ENCODE assay signal across 18 mouse cellular contexts in the genomic region with DNA sequence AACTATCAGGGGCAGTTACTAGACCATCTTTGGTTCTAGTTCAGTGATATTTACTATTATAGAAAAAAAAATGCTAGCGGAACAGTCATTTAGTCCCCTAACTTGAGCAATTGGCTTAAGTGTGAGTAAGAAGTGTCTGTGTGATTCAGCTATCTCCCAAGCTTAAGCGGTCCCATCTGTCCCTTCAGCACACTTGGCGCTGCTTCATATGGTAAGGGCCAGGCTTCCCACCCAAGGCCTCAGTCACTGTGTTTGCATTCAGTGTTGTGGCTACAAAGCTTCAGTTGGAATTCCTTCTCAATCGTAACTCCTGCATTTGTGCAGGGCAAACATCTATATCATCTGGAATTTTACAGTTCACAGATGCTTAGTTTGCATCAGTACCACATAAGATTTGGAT.
"Had no signal": no experiment of that assay in that cellular context is flagged by ENCODE, and none has a peak within 500 bp of the region (broad histone marks: within the 10 kb centered on the region; RNA-seq: fewer than 3 reads in every experiment).

No protein-coding gene starts in this region.

- H3K9me3 ChIP-seq: midbrain, embryonic 10.5 days; midbrain, embryonic 13.5 days; midbrain, embryonic 15.5 days; neural tube, embryonic 13.5 days; neural tube, embryonic 15.5 days had no signal

- DNase-seq: lung, adult 18-20 months; lung, embryonic 14.5 days; lung, postnatal 10 days; lung, postnatal 4 days; retina, postnatal 1 day; right cerebral cortex, postnatal 25 days; right cerebral cortex, postnatal 4 days; spleen, adult 18-20 months; thymus, adult 18-20 months; thymus, postnatal 14 days; thymus, postnatal 36 days had no signal

- H3K27ac ChIP-seq: liver, embryonic 14.5 days; midbrain, embryonic 10.5 days; midbrain, embryonic 13.5 days; midbrain, embryonic 15.5 days; neural tube, embryonic 13.5 days; neural tube, embryonic 15.5 days had no signal

- ATAC-seq: midbrain, embryonic 13.5 days; midbrain, embryonic 15.5 days had no signal

- H3K4me1 ChIP-seq: midbrain, embryonic 13.5 days; midbrain, embryonic 15.5 days; neural tube, embryonic 13.5 days; neural tube, embryonic 15.5 days had no signal

- H3K4me3 ChIP-seq: midbrain, embryonic 10.5 days; midbrain, embryonic 13.5 days; midbrain, embryonic 15.5 days; myocyte; neural tube, embryonic 13.5 days; neural tube, embryonic 15.5 days had no signal

- H3K27me3 ChIP-seq: midbrain, embryonic 13.5 days; midbrain, embryonic 15.5 days; neural tube, embryonic 13.5 days; neural tube, embryonic 15.5 days had no signal

- H3K9ac ChIP-seq: liver, embryonic 14.5 days; lung, embryonic 14.5 days; midbrain, embryonic 13.5 days; midbrain, embryonic 15.5 days; neural tube, embryonic 13.5 days; neural tube, embryonic 15.5 days had no signal

- H3K4me2 ChIP-seq: lung, embryonic 14.5 days; midbrain, embryonic 13.5 days; midbrain, embryonic 15.5 days; neural tube, embryonic 13.5 days; neural tube, embryonic 15.5 days had no signal

- H3K36me3 ChIP-seq: midbrain, embryonic 10.5 days; midbrain, embryonic 13.5 days; midbrain, embryonic 15.5 days; neural tube, embryonic 13.5 days; neural tube, embryonic 15.5 days had no signal
